Mouse (Mus musculus) intestine, embryonic 16.5 days (tissue): ENCODE results near the gene Gm28043. TPM values are rescaled to one million over a fixed set of nuclear protein-coding genes. Genes with fewer than 3 reads are reported as not detected.
A peak's percentile ranks its signal among the peaks of the same experiment; 100 is the strongest.

Source experiments
- ATAC-seq: fragments of 200-750 bp; cut with Nextera tagmentation; 2 replicates; pipeline ENCODE4 v1.8.0; 2017; ENCODE audit warnings: moderate TSS enrichment, moderate library complexity
- H3K27ac ChIP-seq: fragments of 300-500 bp; sonication (generic); 2 replicates; pipeline ENCODE4 v1.5.1; 2014; ENCODE audit warnings: mild to moderate bottlenecking, low read length
- H3K27me3 ChIP-seq: fragments of 300-500 bp; sonication (generic); replicated peaks from 2 replicates; pipeline ENCODE4 v1.6.1; 2014; ENCODE audit warnings: low read length, control low read depth, mixed read lengths; ENCODE audit not compliant: control insufficient read depth, insufficient read depth
- H3K36me3 ChIP-seq: fragments of 300-500 bp; sonication (generic); 2 replicates; pipeline ENCODE4 v1.6.1; 2014; ENCODE audit warnings: low read length, control low read depth; ENCODE audit not compliant: control insufficient read depth, insufficient read depth
- H3K4me1 ChIP-seq: fragments of 300-500 bp; sonication (generic); 2 replicates; pipeline ENCODE4 v1.6.1; 2014; ENCODE audit warnings: low read length, control low read depth, mixed read lengths; ENCODE audit not compliant: control insufficient read depth, insufficient read depth
- H3K4me2 ChIP-seq: fragments of 300-500 bp; sonication (generic); 2 replicates; pipeline ENCODE4 v1.6.1; 2014; ENCODE audit warnings: low read depth, low read length, control low read depth
- H3K4me3 ChIP-seq: fragments of 300-500 bp; sonication (generic); 2 replicates; pipeline ENCODE4 v1.5.1; 2014; ENCODE audit warnings: mild to moderate bottlenecking, low read length
- H3K9ac ChIP-seq: fragments of 300-500 bp; sonication (generic); 2 replicates; pipeline ENCODE4 v1.6.1; 2014; ENCODE audit warnings: low read depth, low read length
- H3K9me3 ChIP-seq: fragments of 300-500 bp; sonication (generic); 2 replicates; pipeline ENCODE4 v1.6.1; 2016; ENCODE audit warnings: low read length, control low read depth; ENCODE audit not compliant: control insufficient read depth
- WGBS: fragments of 180-500 bp; shearing (Covaris S2); extraction: QIAGEN DNeasy Blood & Tissue Kit; methylation state at CpG from one replicate; pipeline ENCODE4 v1.1.7; 2014; 5-methylcytosine and 5-hydroxymethylcytosine counted together
- polyA plus RNA-seq: library from polyadenylated mRNA; unstranded; fragments of >200 nt; fragmentation: Nextera tagmentation; extraction: Ambion mirVana; gene quantifications from 2 replicates; pipeline ENCODE4 v1.2.1, GENCODE M21; 2015

The Gm28043 gene
- polyA plus RNA-seq, 1 experiment from 2014 or later, result 2.0 TPM

DNA sequence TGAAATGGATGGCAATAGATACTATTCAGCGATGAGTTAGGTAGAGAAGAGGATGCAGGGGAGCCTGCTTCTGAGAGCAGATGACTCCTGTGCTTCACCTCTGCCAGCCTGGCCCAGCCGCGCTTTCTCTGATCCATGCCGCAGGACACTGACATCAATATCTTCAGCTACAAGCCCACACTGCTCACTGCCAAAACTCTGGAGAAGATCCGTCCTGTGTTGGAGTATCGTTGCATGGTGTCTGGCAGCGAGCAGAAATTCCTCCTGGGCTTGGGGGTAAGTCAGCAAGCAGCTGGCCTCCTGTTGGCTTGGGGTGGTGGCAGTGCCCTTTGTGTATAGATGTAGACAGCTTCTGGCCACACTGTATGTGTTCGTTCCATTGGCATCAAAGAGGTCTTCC lies 82.3 kb downstream of the Gm28043 start:
- no peak for ATAC-seq
- H3K27ac ChIP-seq, result no peak overlapping the region
- H3K9me3 ChIP-seq, result no peaks in the 10 kb centered on the region
- H3K27me3 ChIP-seq, result no peaks in the 10 kb centered on the region
- no peak overlapping the region for H3K4me2 ChIP-seq
- 95% methylated on average over 8 of the region's 8 CpGs for WGBS
- H3K9ac ChIP-seq, result no peak overlapping the region
- peaks cover 17% of the 10 kb centered on the region for H3K36me3 ChIP-seq
- H3K4me1 ChIP-seq, result no peaks in the 10 kb centered on the region
- no peak overlapping the region for H3K4me3 ChIP-seq

DNA sequence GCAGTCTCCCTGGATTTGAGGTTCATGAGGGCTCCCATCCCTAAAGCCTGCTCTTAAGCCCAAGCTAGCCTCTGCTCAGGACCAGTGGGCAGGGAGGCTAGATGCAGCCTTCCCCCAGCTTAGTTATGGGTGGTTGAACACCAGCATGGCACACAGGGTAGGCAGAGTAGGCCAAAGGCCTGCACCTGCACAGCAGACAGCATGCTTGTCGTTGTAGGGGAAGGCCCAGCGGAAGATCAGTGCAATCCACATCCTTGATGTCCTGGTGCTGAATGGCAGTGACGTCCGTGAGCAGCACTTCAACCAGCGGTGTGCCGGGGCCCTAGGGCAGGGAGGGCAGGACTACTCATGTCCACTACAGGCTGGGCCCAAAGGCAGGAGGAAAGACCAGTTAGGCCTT lies 83.7 kb downstream of the Gm28043 start:
- ATAC-seq, result no peak
- 85% methylated on average over 6 of the region's 6 CpGs for WGBS
- Histone ChIP-seq H3K9ac (no peak overlapping the region), H3K4me3 (no peak overlapping the region), H3K36me3 (peaks cover 17% of the 10 kb centered on the region), H3K27ac (no peak overlapping the region), H3K9me3 (no peaks in the 10 kb centered on the region), H3K27me3 (no peaks in the 10 kb centered on the region), H3K4me2 (no peak overlapping the region), H3K4me1 (no peaks in the 10 kb centered on the region)

- Histone ChIP-seq H3K4me2 (no peak overlapping the region), H3K4me3 (no peak overlapping the region), H3K9ac (no peak overlapping the region), H3K27me3 (no peaks in the 10 kb centered on the region), H3K27ac (no peak overlapping the region), H3K36me3 (peaks cover 10% of the 10 kb centered on the region), H3K4me1 (no peaks in the 10 kb centered on the region), H3K9me3 (no peaks in the 10 kb centered on the region)
- ATAC-seq, result no peak
- 92% methylated on average over 7 of the region's 7 CpGs for WGBS
Measured at GRCm38 (mm10) chr17:29700573-29700972, 85.9 kb downstream of the Gm28043 start.

GRCm38 (mm10) chr17:29702938-29703710 lies 88.4 kb downstream of the Gm28043 start:
- ATAC-seq, result no peak
- peaks cover 9% of the 10 kb centered on the region for H3K36me3 ChIP-seq

DNA sequence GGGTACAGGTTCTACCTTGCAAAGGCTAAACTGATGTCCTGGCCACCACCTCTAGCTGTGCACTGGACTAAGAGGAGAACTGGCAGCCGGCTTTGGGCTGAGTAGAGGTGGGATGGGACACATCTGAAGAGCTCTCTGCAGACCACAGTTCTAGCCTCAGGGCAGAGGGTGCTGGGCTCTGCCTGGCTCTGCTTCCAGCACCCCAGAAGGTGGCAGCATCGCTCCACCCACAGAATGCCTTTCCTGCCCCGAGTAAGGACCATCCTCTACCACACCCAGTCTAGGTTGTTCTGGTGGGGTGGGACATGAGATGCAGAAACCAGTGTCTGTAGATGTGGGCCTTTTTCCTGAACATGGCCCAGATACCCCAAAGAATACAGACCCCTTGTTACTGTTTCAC lies 90.1 kb downstream of the Gm28043 start:
- no peak overlapping the region for H3K4me3 ChIP-seq
- H3K27me3 ChIP-seq, result no peaks in the 10 kb centered on the region
- no peak overlapping the region for H3K27ac ChIP-seq
- no peaks in the 10 kb centered on the region for H3K4me1 ChIP-seq
- no peak overlapping the region for H3K4me2 ChIP-seq
- no peaks in the 10 kb centered on the region for H3K9me3 ChIP-seq
- ATAC-seq, result 0 out of 2 replicates have a peak, but pooled peaks have one; percentile 58
- peaks cover 7% of the 10 kb centered on the region for H3K36me3 ChIP-seq
- H3K9ac ChIP-seq, result no peak overlapping the region
- 46% methylated on average over 3 of the region's 3 CpGs for WGBS

More at GRCm38 (mm10) chr17:29702938-29703710, 88.4 kb downstream of the Gm28043 start:
- Histone ChIP-seq H3K27me3 (no peaks in the 10 kb centered on the region), H3K4me2 (no peak overlapping the region), H3K9me3 (no peaks in the 10 kb centered on the region), H3K9ac (no peak overlapping the region), H3K4me3 (no peak overlapping the region), H3K27ac (no peak overlapping the region), H3K4me1 (no peaks in the 10 kb centered on the region)
- WGBS, result 71% methylated on average over 4 of the region's 4 CpGs

- WGBS, result 69% methylated on average over 5 of the region's 5 CpGs
- Histone ChIP-seq H3K4me3 (no peak overlapping the region), H3K9ac (no peak overlapping the region), H3K4me2 (no peak overlapping the region), H3K4me1 (no peaks in the 10 kb centered on the region; the same call in 1 of the 2 replicates), H3K27me3 (no peaks in the 10 kb centered on the region), H3K36me3 (peaks cover 1% of the 10 kb centered on the region; the same call in 1 of the 2 replicates), H3K9me3 (no peaks in the 10 kb centered on the region), H3K27ac (no peak overlapping the region; the same call in 1 of the 2 replicates)
- no peak for ATAC-seq
Measured at GRCm38 (mm10) chr17:29705881-29706280, 91.2 kb downstream of the Gm28043 start.

GRCm38 (mm10) chr17:29706981-29707545 lies 92.4 kb downstream of the Gm28043 start:
- no peaks in the 10 kb centered on the region for H3K9me3 ChIP-seq
- no peaks in the 10 kb centered on the region for H3K27me3 ChIP-seq
- ATAC-seq, result no peak
- H3K36me3 ChIP-seq, result no peaks in the 10 kb centered on the region
- H3K9ac ChIP-seq, result no peak overlapping the region
- H3K27ac ChIP-seq, result no peak overlapping the region
- no peak overlapping the region for H3K4me2 ChIP-seq
- peaks cover 2% of the 10 kb centered on the region; the same call in 1 of the 2 replicates for H3K4me1 ChIP-seq
- 65% methylated on average over 5 of the region's 5 CpGs for WGBS
- H3K4me3 ChIP-seq, result no peak overlapping the region

DNA sequence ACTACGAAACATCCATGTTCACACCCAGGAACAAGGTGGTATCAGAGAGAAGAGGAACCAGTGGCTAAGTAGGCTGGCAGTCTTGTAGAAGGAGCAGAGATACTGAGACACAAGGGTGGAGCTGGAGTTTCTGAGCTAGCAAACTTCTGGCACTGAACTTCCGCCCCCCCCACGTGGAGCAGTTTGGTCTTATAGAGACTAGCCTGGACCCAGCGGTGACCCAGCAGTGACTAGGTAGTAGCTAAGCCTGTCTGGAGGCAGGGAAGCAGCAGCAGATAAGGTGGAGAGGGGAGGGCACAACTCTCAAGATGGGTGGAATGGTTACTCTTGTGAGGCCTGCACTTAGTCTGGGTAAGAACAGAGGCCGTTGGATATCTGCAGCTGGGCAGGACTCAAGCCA lies 94.1 kb downstream of the Gm28043 start:
- Histone ChIP-seq H3K27me3 (no peaks in the 10 kb centered on the region), H3K9ac (no peak overlapping the region), H3K4me1 (peaks cover 6% of the 10 kb centered on the region), H3K9me3 (no peaks in the 10 kb centered on the region), H3K36me3 (no peaks in the 10 kb centered on the region), H3K4me3 (no peak overlapping the region), H3K4me2 (no peak overlapping the region), H3K27ac (no peak overlapping the region)
- 78% methylated on average over 5 of the region's 5 CpGs for WGBS
- ATAC-seq, result no peak

GRCm38 (mm10) chr17:29710562-29711044 lies 95.9 kb downstream of the Gm28043 start:
- H3K36me3 ChIP-seq, result no peaks in the 10 kb centered on the region
- no peak for ATAC-seq
- H3K4me3 ChIP-seq, result no peak overlapping the region
- H3K9me3 ChIP-seq, result no peaks in the 10 kb centered on the region
- no peak overlapping the region for H3K27ac ChIP-seq
- peaks cover 6% of the 10 kb centered on the region for H3K4me1 ChIP-seq
- WGBS, result 61% methylated on average over 11 of the region's 11 CpGs
- no peak overlapping the region for H3K4me2 ChIP-seq
- no peak overlapping the region for H3K9ac ChIP-seq
- no peaks in the 10 kb centered on the region for H3K27me3 ChIP-seq
